ENCODE assay signal across 32 mouse cellular contexts in the genomic region with DNA sequence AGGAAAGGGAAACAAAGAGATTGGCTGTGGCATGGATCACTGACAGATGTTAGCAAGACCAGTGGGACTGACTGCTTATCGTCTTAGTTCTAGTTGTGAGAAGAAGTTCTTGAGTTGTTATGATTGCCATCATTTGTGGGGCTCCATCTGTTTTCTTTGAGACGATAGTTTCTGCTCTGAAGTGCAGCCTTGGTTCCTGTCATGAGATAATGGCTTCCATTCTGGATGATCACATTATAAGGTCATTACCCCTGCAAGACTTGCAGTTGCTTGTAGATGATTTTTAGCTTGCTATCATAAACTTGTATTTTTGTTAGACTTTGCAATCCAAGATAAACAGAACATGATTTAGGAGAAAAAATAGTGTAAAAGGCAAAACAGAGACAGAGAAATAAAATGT.
"Had no signal": no experiment of that assay in that cellular context is flagged by ENCODE, and none has a peak within 500 bp of the region (broad histone marks: within the 10 kb centered on the region; RNA-seq: fewer than 3 reads in every experiment).

No protein-coding gene starts in this region.

- DNase-seq: heart, adult 18-20 months; heart, adult 2 months; heart, postnatal 10 days; heart, postnatal 14 days; heart, postnatal 36 days; heart, postnatal 4 days; kidney, adult 11 months; kidney, adult 2 months; kidney, adult 8-10 months; kidney, adult 9 months; kidney, postnatal 25 days; kidney, postnatal 36 days; layer of hippocampus, adult 9-11 months; layer of hippocampus, postnatal 36 days had no signal

- H3K4me2 ChIP-seq: heart, embryonic 11.5 days; heart, embryonic 12.5 days; heart, embryonic 13.5 days; heart, embryonic 15.5 days; hindbrain, embryonic 12.5 days; hindbrain, embryonic 13.5 days; hindbrain, embryonic 14.5 days; hindbrain, embryonic 15.5 days; intestine, embryonic 15.5 days had no signal

- H3K4me3 ChIP-seq: heart, adult 2 months; heart, embryonic 10.5 days; heart, embryonic 12.5 days; heart, embryonic 13.5 days; heart, embryonic 15.5 days; hindbrain, embryonic 10.5 days; hindbrain, embryonic 12.5 days; hindbrain, embryonic 13.5 days; hindbrain, embryonic 15.5 days; intestine, embryonic 15.5 days; layer of hippocampus, adult 2 months; left cerebral cortex, adult 2 months had no signal

- H3K27me3 ChIP-seq: heart, embryonic 12.5 days; heart, embryonic 13.5 days; heart, embryonic 15.5 days; hindbrain, embryonic 12.5 days; hindbrain, embryonic 13.5 days; hindbrain, embryonic 15.5 days; intestine, embryonic 15.5 days had no signal

- ATAC-seq: hindbrain, embryonic 16.5 days; hindbrain, postnatal 0 days; inflammation-experienced regulatory T-cells, adult 6 months; intestine, embryonic 15.5 days; intestine, embryonic 16.5 days; intestine, postnatal 0 days had no signal

- H3K36me3 ChIP-seq: heart, embryonic 10.5 days; heart, embryonic 12.5 days; heart, embryonic 13.5 days; heart, embryonic 15.5 days; hindbrain, embryonic 10.5 days; hindbrain, embryonic 12.5 days; hindbrain, embryonic 13.5 days; hindbrain, embryonic 15.5 days; intestine, embryonic 15.5 days had no signal

- H3K9ac ChIP-seq: heart, embryonic 12.5 days; heart, embryonic 13.5 days; heart, embryonic 15.5 days; hindbrain, embryonic 12.5 days; hindbrain, embryonic 13.5 days; hindbrain, embryonic 14.5 days; hindbrain, embryonic 15.5 days; intestine, embryonic 15.5 days had no signal

- H3K4me1 ChIP-seq: heart, embryonic 10.5 days; heart, embryonic 12.5 days; heart, embryonic 13.5 days; heart, embryonic 15.5 days; hindbrain, embryonic 10.5 days; hindbrain, embryonic 12.5 days; hindbrain, embryonic 13.5 days; hindbrain, embryonic 15.5 days; intestine, embryonic 15.5 days had no signal

- H3K27ac ChIP-seq: heart, adult 2 months; heart, embryonic 10.5 days; heart, embryonic 13.5 days; heart, embryonic 15.5 days; hindbrain, embryonic 10.5 days; hindbrain, embryonic 12.5 days; hindbrain, embryonic 13.5 days; hindbrain, embryonic 14.5 days; hindbrain, embryonic 15.5 days; hindbrain, postnatal 0 days; intestine, embryonic 15.5 days; layer of hippocampus, adult 2 months; left cerebral cortex, adult 2 months had no signal

- H3K9me3 ChIP-seq: heart, embryonic 10.5 days; heart, embryonic 12.5 days; heart, embryonic 13.5 days; heart, embryonic 15.5 days; hindbrain, embryonic 10.5 days; hindbrain, embryonic 12.5 days; hindbrain, embryonic 13.5 days; hindbrain, embryonic 15.5 days; intestine, embryonic 15.5 days had no signal
